Mouse (Mus musculus): ENCODE data around the gene Fzd9. TPM values are rescaled to one million over a fixed set of nuclear protein-coding genes. Genes with fewer than 3 reads are reported as not detected.

The Fzd9 gene
- polyA plus RNA-seq (2015; fragmentation: Illumina TruSeq; extraction: RNeasy Lipid Tissue Mini Kit (QIAGEN cat#74804); ENCODE audit: low read depth, low replicate concordance): 4.9 TPM

DNA sequence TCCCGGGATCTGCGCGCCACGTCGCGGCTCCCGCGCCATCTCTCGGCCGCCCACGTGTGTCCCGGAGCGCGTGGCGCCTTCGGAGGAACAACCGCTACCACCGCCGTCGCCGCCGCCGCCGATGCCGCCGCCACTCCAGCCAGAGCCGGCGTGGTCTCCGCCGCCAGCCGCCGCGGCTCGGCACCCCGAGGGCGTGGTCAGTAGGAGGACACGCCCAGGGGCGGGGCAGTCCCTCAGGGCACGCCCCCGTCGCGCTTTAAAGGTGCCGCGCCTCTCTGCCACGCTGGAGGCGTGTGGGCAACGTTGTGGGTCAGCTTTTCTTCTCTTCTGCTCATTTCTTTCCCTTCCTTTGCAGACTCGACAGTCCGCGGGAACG lies at the start of gene Fzd9:
Gene Fzd9 (minus strand): TSS at position 152 of the 376 bp plus-strand sequence.

Other genes with a start within 250 kb of the Fzd9 start
- 49.6 TPM for gene Abhd11, start 242.1 kb downstream of the Fzd9 start, polyA plus RNA-seq (2015; fragmentation: Illumina TruSeq; extraction: RNeasy Lipid Tissue Mini Kit (QIAGEN cat#74804); ENCODE audit: low read depth, low replicate concordance)
- gene Stx1a, start 227.7 kb downstream of the Fzd9 start, polyA plus RNA-seq (2015; fragmentation: Illumina TruSeq; extraction: RNeasy Lipid Tissue Mini Kit (QIAGEN cat#74804); ENCODE audit: low read depth, low replicate concordance): 262 TPM
- gene Dnajc30, start 187.0 kb downstream of the Fzd9 start, polyA plus RNA-seq (2015; fragmentation: Illumina TruSeq; extraction: RNeasy Lipid Tissue Mini Kit (QIAGEN cat#74804); ENCODE audit: low read depth, low replicate concordance): 37.6 TPM
- gene Bud23, start 186.3 kb downstream of the Fzd9 start, polyA plus RNA-seq (2015; fragmentation: Illumina TruSeq; extraction: RNeasy Lipid Tissue Mini Kit (QIAGEN cat#74804); ENCODE audit: low read depth, low replicate concordance): 58.5 TPM
- 19.8 TPM for gene Vps37d, start 173.0 kb downstream of the Fzd9 start, polyA plus RNA-seq (2015; fragmentation: Illumina TruSeq; extraction: RNeasy Lipid Tissue Mini Kit (QIAGEN cat#74804); ENCODE audit: low read depth, low replicate concordance)
- gene Mlxipl, start 161.3 kb downstream of the Fzd9 start, polyA plus RNA-seq (2015; fragmentation: Illumina TruSeq; extraction: RNeasy Lipid Tissue Mini Kit (QIAGEN cat#74804); ENCODE audit: low read depth, low replicate concordance): 2.6 TPM
- 13.0 TPM for gene Tbl2, start 101.6 kb downstream of the Fzd9 start, polyA plus RNA-seq (2015; fragmentation: Illumina TruSeq; extraction: RNeasy Lipid Tissue Mini Kit (QIAGEN cat#74804); ENCODE audit: low read depth, low replicate concordance)
- gene Bcl7b, start 82.9 kb downstream of the Fzd9 start, polyA plus RNA-seq (2015; fragmentation: Illumina TruSeq; extraction: RNeasy Lipid Tissue Mini Kit (QIAGEN cat#74804); ENCODE audit: low read depth, low replicate concordance): 59.0 TPM
- gene Baz1b, start 64.0 kb downstream of the Fzd9 start, polyA plus RNA-seq (2015; fragmentation: Illumina TruSeq; extraction: RNeasy Lipid Tissue Mini Kit (QIAGEN cat#74804); ENCODE audit: low read depth, low replicate concordance): 47.8 TPM
- not detected for gene Fkbp6, start 98.8 kb upstream of the Fzd9 start, polyA plus RNA-seq (2015; fragmentation: Illumina TruSeq; extraction: RNeasy Lipid Tissue Mini Kit (QIAGEN cat#74804); ENCODE audit: low read depth, low replicate concordance)
- gene Trim50, start 102.1 kb upstream of the Fzd9 start, polyA plus RNA-seq (2015; fragmentation: Illumina TruSeq; extraction: RNeasy Lipid Tissue Mini Kit (QIAGEN cat#74804); ENCODE audit: low read depth, low replicate concordance): not detected
- gene Nsun5, start 118.7 kb upstream of the Fzd9 start, polyA plus RNA-seq (2015; fragmentation: Illumina TruSeq; extraction: RNeasy Lipid Tissue Mini Kit (QIAGEN cat#74804); ENCODE audit: low read depth, low replicate concordance): 15.1 TPM
- 28.4 TPM for gene Pom121, start 143.3 kb upstream of the Fzd9 start, polyA plus RNA-seq (2015; fragmentation: Illumina TruSeq; extraction: RNeasy Lipid Tissue Mini Kit (QIAGEN cat#74804); ENCODE audit: low read depth, low replicate concordance)

All from brain, adult 10 weeks (tissue).